Mouse (Mus musculus) right cerebral cortex, postnatal 25 days (tissue): ENCODE data around the gene Cplx3.

Experiments
- DNase-seq: peaks from one replicate; pipeline ENCODE4 v3.0.0; 2022

The Cplx3 gene

GRCm38 (mm10) chr9:57557215-57557614 is 48.9 kb downstream of the Cplx3 start:
- no peak for DNase-seq

- DNase-seq, result no peak
Measured at GRCm38 (mm10) chr9:57554753-57555152, 51.3 kb downstream of the Cplx3 start.

GRCm38 (mm10) chr9:57553119-57553518 is 53.0 kb downstream of the Cplx3 start:
- DNase-seq, result no peak

DNA sequence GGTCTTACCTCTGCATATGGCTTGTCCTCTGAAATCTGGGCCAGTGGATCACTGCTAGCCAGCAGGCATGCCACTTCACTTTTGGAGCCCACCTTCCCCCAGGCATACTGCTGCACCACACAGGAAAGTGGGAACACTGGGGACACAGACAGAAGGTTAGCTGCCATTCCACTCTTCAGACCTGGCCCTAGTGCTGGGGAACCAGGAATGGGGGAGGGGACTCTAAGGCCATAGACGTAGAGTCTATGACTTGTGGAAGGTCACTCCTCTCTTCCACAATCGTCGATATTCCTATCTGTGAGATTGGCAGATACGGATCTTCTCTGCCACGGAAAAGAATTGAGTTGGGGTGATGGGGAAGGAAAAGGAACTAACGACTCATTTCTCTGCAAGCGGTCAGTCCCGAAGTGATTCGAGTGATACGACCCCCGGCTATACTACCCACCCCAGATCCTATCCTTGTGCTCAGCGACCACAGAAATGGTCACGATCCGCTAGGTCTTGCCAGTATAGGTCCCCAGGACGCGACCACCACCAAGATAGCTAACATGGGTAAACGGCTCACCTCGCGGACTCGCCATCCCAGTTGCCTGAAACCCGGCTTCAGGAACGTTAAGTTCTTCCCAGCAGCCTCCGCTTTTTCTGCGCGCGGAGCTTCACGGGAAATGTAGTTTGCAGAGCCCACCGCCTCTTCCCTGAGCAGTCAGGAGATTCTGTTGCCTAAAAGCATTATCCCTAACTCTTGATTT is 53.8 kb downstream of the Cplx3 start, which contains the start of gene Mpi:
Gene Mpi, minus strand, starts transcription at position 625 of the 749 bp plus-strand sequence.
- peak; percentile 78 for DNase-seq

DNA sequence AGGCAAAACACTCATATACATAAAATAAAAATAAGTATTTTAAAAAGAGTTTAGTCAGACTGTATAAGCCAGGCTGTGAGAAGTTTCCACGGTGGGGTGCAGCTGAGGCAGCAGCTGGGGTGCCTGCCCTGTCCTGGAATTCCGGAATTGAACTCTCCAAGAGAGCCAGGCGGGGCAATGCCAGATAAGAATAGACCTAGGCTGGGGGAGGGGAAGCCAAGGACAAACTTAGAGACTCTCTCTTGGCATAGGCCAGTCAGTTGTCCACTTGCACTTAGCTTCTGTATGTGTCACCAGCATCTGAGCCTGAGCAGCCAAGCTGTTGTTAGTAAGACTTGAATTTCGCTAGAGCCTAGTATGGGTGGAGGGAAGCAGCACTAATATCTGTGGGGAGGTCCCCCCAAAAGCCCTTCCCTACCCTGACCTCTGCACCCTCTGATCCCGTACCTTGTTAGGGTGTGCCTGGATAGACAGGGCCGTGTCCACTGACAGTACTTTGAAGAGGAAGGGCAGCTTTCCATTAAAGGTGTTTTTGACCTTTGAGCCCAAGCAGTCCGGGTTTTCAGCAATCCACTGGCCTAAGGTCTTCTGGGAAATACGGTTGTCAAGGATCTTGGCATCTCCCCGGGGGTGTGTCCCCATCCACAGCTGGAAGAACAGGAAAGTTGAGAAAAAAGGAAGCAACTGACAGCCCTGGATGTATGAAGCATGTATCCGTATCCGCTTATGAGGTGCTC is 55.8 kb downstream of the Cplx3 start:
- no peak for DNase-seq
